ENCODE assay signal across 24 mouse cellular contexts in genomic region chr4:50259012-50259601, GRCm38 (mm10).
A peak's percentile ranks its signal among the peaks of the same experiment; 100 is the strongest.
DNase-seq lines count a peak whose midpoint lies in the region; ATAC-seq lines count a peak whose summit lies in the region.
"Had no signal": no experiment of that assay in that cellular context is flagged by ENCODE, and none has a peak within 500 bp of the region (broad histone marks: within the 10 kb centered on the region; RNA-seq: fewer than 3 reads in every experiment).

No protein-coding gene starts in this region.

- peak; percentile 81 for ATAC-seq in frontal cortex, adult (ENCODE audit: low TSS enrichment)
- no peak for ATAC-seq in granulocyte monocyte progenitor cell, adult 5-6 weeks (replicated peaks; ENCODE audit: poor library complexity, severe bottlenecking)
- ATAC-seq: CD4-positive, CD25-positive, alpha-beta regulatory T cell, adult 4 months; intestine, postnatal 0 days; liver, embryonic 12.5 days; liver, postnatal 0 days had no signal

- no peak for DNase-seq in frontal cortex, postnatal 14 days (ENCODE audit: low spot score in 2 of 2)
- peak; percentile 3 to 63 for DNase-seq in layer of hippocampus, adult 18-20 months (ENCODE audit: low spot score in 2 of 2)
- no peak for DNase-seq in layer of hippocampus, postnatal 25 days (ENCODE audit: extremely low spot score in 1 of 2, low spot score in 1 of 2)
- DNase-seq in brain, adult 2 months (ENCODE audit: low read depth, low spot score) = peak; percentile 64
- DNase-seq in brain, embryonic 18.5 days (ENCODE audit: low read depth, low spot score) = peak; percentile 37
- DNase-seq in adrenal gland, postnatal 4 days (ENCODE audit: low spot score in 2 of 2) = no peak
- DNase-seq: adrenal gland, postnatal 25 days; cerebellum, adult 11 months; cerebellum, adult 9-10 months; cerebellum, postnatal 36 days; heart, postnatal 10 days; kidney, adult 9 months; kidney, postnatal 14 days; left cerebral cortex, postnatal 4 days; liver, postnatal 0 days; lung, postnatal 36 days; right cerebral cortex, postnatal 4 days; thymus, adult 2 months; thymus, postnatal 36 days had no signal

Comparison
In these comparisons a context has a peak if more than half of its experiments do, and no peak if none do; other contexts are left out.
1. DNase-seq: peak in layer of hippocampus, adult 18-20 months (2 of 2), brain, adult 2 months (single experiment) and brain, embryonic 18.5 days (single experiment); none in frontal cortex, postnatal 14 days (0 of 2), layer of hippocampus, postnatal 25 days (0 of 2) and adrenal gland, postnatal 4 days (0 of 2).